Mouse (Mus musculus) CD4-positive, CD25-positive, alpha-beta regulatory T cell, adult 9 weeks (primary cell): ENCODE data around the gene Fbxl16. TPM values are rescaled to one million over a fixed set of nuclear protein-coding genes. Genes with fewer than 3 reads are reported as not detected.

Source experiments
- polyA plus RNA-seq: library from polyadenylated mRNA; unstranded; fragments of 100-300 nt; shearing (Covaris generic); gene quantifications from one replicate; pipeline ENCODE4 v1.2.1, GENCODE M21; 2017

The Fbxl16 gene
- not detected for polyA plus RNA-seq

DNA sequence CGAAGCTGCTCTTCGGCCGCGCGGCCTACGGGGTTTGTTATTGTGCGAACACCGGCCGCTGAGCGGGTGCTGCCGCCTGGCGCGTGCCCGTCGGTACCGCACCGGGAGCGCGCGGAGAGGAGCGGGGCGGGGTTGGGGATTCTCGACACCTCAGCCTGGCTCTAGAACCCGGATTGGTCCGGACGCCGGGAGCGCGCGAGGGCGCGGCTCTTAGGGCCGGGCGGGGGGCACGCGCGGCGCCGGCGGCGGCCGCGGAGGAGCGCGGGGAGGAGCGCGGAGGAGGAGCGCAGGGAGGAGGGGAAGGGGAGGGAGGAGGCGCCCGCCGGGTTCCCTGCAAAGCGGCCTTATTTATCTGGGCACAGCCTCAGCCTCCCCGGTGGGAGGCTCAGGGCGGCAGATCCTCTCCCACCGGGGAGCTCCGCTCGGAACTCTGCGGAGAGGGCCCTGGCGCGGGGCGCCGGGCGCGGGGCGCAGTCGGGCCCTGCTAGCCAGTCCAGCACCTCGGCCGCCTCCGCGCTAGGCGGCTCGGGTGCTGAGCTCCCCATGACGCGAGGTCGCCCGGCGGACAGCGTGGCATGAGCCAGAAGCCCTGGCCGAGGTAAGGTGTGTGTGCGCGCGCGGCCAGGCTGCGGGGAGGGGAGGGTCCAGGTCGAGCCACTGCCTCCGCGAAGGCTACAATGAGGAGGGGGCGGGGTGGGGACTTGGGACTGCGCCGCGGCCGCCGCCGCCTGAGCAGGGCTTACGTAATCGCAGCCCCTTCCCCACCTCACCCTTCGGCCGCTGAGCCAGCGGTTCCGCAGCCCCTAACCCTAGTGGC lies at the start of gene Fbxl16:
Gene Fbxl16 (plus strand): TSS at position 297 of the 817 bp plus-strand sequence.

DNA sequence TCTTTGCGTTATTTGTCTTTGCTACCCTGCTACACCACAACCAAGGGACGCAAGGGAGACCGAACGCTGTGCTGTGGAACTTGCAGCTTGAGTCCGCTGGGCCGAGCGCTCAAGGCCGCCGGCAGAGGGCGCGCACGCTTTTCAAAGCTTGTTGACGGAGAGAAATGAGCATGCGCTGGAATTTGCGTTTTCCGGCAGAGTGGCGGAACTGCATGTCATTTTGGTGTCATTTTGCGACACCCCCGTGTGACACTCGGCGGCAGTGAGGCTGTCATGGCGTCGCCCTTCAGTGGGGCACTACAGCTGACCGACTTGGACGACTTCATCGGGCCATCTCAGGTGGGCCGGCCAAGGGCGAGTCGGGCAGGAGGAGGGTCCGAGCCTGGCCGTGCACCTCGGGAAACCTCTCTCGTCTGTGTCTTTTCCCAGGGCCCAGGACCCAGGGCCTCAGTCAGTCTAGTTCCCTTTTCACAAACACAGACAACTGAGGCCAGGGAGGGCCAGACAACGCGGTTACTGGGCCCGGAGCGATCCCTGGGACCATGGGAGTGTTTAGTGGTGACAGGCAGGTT lies 35.2 kb upstream of the Fbxl16 start, which contains the start of gene Narfl:
Gene Narfl (plus strand): TSS at position 228 of the 572 bp plus-strand sequence.

DNA sequence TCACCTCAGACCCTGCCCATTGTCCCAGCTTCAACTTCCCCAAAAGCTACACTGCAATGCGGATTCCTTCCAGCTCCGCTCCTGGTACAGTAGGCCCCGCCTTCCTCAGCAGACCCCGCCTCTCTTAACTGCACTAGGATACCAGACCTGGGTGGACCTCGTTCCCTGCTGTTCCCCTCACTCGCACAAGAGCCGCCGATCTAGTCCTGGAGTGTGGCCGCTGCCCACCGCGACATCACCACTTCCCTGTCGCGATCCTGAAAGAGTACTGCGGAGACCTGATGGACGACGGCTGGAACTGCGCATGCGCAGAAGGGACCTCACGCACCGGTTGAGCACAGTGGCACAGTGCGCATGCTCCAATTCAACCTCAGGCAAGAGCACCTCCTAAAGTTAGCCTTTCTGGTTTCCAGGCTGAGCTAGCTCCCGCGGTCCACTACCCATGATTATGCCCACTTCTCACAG lies 23.6 kb upstream of the Fbxl16 start, which contains the start of gene Haghl:
Gene Haghl (minus strand): TSS at position 393 of the 465 bp plus-strand sequence.

DNA sequence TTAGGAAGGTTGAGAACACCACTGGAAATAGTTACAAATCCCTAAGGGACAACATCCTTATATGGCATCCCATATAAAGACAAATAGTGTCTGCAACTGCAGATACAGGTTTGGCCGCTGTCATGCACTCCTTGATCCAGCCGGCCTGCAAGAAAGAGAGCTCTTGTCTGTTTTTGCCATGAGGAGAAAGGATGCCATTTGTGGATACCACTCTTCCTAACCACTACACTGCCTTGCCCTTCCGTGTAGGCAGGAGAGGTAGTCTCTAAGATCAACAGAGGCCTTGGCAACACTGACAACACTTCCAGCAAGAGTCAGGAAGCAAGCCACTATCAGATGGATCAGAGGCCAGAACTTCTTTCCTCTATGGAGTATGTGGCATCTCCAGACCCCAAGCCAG lies 22.6 kb upstream of the Fbxl16 start, which contains the start of gene Ccdc78:
Gene Ccdc78 (plus strand): TSS at position 301 of the 400 bp plus-strand sequence.

DNA sequence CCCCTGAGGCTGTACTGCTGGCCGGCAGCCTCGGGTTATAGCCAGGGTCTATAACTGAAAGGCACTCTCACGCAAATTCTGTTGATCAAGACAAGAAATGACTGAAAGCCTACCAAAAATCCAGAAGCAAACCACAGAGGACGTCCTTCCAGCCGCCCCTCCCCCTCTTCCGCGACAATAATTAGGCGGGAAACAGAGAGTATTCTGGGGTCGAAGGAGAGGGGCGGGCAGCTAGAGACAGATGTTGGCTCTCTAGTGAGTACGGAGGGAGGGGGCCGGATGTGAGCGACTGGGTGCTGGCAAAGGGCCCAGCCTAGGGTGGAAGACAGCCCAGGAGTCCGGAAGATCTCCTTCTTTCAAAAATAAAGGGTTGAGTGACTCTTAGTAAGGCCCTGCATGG lies 16.3 kb upstream of the Fbxl16 start, which contains the start of gene Fam173a:
Gene Fam173a (minus strand): TSS at position 287 of the 400 bp plus-strand sequence.

DNA sequence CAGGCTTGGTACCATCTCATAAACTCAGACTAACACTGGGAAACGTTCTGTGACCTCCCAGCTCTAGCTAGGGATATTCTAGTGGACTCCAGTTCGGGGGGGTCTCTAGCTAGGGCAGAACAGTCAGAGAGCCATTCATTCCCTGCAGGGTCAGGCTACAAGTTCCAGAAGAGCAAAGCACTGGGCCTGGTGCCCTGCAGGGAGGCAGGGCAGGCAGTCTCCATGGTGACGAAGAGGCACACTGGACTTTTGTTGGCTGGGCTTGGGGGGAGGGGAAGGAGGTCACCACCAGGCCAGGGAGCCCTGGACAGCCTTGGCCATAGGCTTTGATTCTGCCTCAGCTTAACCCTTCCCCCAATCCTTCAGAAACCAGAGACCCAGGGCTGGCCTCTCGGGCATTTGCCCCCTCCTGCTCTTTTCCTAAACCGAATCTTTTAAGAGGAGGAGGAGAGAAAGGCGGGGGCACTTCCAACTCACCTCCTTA lies 13.2 kb upstream of the Fbxl16 start, which contains the start of gene AC134908.4:
Gene AC134908.4 (minus strand): TSS at position 51 of the 484 bp plus-strand sequence.

DNA sequence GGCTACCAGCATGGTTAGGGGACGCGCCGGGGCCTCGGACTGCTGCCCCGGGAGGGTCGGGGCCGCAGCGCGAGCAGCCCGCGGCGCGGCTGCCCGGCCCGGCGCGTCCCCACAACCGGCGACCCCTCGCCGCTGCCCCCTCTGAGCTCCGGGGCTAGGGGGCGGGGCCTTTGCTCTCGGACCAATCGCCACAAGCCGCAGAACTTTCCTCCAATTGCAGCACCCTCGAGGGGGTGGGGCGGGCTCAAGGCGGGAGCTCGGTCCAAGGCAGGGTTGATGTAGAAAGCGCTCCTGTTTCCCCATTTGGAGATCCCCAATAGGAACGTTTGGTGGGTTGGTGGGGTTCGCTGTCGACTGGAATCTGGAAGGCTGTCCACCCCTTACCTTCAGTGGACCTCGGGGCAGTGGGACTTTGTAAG lies 11.9 kb upstream of the Fbxl16 start, which contains the start of gene Metrn:
Gene Metrn (minus strand): TSS at position 186 of the 419 bp plus-strand sequence.

DNA sequence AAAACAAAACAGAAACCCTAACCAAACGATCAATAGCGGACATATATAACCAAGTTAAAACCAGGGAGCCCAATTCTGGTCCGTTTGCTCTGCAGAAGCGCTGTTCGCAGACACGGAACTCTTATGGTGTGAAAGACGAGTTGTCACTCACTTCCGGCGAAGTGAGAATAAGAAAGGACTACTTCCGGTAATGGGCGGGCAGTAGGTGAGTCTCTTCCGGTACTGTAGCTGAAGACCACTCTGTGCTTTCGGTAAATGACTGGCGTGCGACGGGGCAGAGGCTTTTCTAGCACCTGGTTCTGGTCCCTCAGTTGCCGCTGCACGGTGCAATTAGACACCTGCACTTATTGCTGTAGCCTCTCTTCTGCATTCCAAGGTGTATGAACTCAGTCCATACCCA lies 14.6 kb downstream of the Fbxl16 start, which contains the start of gene Wdr24:
Gene Wdr24 (plus strand): TSS at position 176 of the 400 bp plus-strand sequence.

DNA sequence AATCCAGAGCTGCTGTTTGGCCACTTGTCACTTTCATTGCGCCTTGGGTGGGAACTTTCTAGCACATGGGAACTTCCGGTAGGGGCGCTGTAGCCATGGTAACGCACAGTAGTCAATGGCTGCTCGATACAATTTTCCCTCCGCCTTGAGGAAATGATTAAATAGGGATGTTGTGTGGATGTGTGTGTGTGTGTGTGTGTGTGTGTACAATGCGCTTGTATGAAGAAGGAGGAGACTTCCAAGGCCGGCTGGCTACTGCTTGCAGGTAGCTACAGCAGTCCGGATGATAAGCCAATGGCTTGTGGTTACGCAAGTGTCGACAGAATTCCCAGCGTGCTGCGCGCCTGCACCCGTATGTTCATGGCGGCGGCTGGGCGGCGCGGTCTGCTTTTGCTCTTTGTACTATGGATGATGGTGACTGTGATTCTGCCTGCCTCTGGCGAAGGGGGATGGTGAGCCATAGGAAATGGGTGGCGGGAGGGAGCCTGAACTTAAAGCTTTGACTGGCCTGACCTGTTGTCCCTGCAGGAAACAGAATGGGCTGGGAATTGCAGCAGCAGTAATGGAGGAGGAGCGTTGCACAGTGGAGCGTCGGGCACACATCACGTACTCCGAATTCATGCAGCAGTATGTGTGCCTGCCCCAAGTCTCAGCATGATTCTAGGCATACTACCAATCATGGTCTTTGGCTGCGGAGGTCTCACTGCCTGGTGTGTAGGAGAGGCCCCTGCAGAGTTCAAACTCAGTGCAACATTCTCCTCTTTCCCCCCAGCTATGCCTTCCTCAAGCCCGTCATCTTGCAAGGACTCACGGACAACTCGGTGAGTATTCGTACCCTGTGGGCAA lies 20.1 kb downstream of the Fbxl16 start, which contains the start of gene Jmjd8:
Gene Jmjd8 (plus strand): TSS at position 156 of the 846 bp plus-strand sequence.

DNA sequence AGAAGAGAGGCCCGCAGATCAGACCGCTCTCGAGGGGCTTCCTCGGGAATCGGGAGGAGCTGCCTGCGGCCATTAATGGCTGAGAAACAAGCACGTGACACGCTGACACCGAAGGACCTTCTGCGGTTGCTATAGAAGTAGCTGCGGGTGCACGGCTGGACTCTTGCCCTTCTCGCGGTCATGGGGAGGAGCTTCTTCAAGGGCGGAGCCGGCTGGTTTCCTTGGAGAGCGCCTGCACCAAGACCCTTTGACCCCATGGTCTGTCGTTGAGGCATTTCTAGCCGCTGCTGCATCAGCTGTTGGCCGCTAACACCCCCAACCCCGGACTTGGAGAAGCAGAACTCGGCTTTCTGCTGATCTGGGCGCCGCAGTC lies 24.4 kb downstream of the Fbxl16 start, which contains the start of gene Stub1:
Gene Stub1 (minus strand): TSS at position 114 of the 373 bp plus-strand sequence.

DNA sequence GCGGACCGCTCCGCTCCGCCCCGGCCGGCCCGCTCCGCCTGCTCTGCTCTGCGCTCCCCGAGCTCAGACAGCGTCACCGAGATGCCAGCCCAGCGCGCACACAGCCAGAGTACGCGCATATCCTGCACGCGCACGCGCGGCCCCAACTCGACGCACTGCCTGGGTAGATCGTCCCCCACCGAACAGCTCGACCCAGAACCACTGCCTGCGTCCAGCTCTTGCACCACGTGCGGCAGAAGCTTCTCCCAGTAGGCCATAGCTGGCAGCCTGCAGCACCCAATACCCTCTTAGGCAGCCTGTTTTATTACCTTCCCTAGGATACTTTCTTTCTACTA lies 28.2 kb downstream of the Fbxl16 start, which contains the start of gene Rhbdl1:
Gene Rhbdl1 (minus strand): TSS at position 220 of the 335 bp plus-strand sequence.

DNA sequence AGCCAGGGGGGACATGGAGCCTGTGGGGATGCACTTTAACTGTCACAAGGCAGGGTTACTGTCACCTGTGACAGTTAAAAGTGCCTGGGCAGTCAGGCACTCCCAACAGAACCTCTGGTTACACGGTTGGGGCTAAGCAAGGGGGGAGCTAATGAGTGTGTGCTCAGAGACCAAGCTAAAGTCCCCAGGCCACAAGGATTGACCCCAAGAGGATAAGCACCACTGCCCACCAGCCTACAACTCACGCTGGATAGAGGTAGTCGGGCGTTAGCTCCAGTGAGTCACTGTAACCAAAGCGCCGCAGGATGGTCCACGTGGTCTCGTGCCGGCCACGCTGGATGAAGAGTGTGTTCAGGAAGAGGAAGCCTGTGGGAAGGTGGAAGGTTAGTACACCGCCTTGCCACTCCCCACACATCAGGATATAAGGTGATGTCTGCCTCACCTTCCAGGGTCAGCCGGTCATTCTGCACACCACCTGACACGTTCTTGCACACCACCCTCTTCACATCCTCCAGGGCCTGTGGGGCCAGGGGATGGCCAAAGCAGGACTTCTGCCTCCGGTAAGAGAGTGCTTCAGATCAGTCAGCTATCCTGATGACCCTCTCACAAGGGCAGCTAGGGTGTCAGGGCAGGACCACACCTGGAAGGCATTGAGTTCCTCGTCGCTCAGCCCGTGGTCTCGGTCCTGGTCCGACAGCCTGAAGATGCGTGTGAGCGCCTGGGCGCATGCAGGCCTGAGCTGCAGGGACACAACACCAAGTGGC lies 32.4 kb downstream of the Fbxl16 start, which contains the start of gene Gm20683:
Gene Gm20683 (minus strand): TSS at position 647 of the 764 bp plus-strand sequence.

DNA sequence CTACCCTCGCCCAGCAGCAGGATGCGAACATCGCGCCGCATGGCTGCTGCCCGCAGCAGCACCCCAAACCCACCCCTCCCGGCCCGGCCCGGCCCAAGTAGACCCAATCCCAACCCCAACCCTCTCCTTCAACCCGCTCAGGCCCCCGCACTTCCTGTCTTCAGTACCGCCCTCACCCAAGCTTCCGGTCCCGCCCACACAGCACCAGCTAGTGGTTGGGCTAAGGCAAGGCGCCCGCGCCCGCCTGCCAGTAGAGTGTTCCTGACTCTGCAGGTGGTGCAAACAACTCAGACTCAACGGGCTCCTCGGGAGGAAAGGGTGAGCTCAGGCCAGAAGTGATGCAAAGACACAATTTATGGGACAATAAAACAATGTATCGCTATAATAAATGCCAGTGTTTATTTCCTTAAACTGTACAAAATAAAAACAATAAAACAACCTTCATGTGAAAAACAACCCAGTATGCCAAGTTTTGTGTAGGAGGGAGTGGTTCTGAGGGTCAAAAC lies 35.6 kb downstream of the Fbxl16 start, which contains the start of gene Rhot2:
Gene Rhot2 (minus strand): TSS at position 456 of the 506 bp plus-strand sequence.

DNA sequence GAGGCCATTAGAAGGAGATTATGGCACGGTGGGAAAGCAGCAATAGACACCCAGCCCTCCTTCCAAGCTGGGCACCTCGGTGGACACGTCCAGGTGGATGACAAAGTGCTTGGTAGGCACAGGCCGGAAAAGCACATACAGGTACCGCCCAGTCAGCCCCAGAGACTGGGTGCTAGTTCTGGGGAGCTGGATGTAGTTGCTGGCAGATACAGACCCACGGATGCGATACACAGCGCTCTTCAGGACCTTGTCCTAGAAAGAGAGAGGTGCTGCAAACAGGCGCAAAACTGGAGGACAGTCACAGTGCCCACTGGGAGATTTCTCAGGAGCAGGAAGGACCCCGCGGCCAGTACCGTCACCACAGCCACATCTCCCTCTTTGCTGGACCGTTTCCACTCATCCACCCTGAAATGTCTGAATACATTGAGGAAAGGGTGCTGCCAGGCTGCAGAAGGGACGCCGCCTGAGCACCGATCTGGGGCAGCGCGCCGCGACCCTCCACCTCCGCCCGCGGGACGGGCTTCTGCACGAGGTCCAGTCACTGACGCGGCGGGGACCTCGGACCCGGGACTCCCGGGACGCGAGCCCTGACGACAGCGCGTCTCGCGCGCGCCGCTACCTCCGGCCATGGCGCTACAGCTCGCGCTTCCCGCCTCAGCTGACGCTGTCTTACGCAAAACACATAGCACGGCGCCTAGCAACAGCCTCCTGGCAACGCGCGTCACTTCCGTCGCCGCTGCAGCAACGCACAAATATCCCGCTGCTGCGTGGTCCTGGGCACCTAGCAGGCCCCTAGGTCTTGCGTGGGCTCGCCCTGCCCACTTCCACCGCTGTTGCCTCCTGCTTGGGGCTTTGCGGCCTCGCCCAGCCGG lies 52.2 kb downstream of the Fbxl16 start, which contains the start of gene Wdr90:
Gene Wdr90 (minus strand): TSS at position 670 of the 872 bp plus-strand sequence.

DNA sequence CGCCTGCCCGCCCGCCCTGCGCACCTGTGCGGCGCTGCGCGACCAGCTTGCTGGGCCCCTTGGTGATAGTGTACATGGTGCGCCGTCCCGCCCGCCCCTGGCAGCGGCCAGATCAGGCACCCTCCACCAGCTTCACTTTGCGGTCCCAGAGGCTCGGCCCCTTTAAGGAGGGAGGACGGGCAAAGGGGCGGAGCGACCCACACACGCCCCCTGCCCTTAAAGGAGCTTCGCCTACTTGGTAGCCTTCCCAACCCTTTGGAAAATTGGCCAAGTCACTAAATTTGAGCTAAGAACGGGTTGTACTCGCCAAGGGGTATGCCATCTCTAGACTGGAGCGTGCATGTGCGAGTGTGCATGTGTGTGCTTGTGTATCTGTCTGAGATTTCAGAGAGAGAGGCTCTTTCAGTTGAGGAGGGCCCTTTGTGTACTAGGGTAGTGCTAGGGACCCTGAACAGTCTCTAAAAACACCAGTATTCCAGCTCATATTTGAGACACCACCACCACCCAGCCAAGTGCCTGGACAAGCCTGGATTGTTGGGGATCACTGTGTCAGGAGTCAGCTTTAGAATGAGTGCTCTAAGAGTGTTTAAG lies 59.8 kb downstream of the Fbxl16 start, which contains the start of gene Mcrip2:
Gene Mcrip2 (minus strand): TSS at position 164 of the 591 bp plus-strand sequence.

